Mouse (Mus musculus) lung, adult 2 months (tissue): ENCODE measurements around the gene Tmod4. TPM values are rescaled to one million over a fixed set of nuclear protein-coding genes. Genes with fewer than 3 reads are reported as not detected.
"Not testable (repeated sequence)": the region's sequence is repeated elsewhere in the genome, so short reads cannot be mapped to it uniquely, and the experiment has no call there.

Source experiments
- DNase-seq: peaks from one replicate; pipeline ENCODE4 v3.0.0; 2022
- H3K4me1 ChIP-seq: fragments of 200-500 bp; 2 replicates; pipeline ENCODE4 v1.6.1; 2011; ENCODE audit warnings: low read length; ENCODE audit not compliant: control insufficient read depth, insufficient read depth
- H3K4me3 ChIP-seq: fragments of 200-500 bp; replicated peaks from 2 replicates; pipeline ENCODE3; 2011; ENCODE audit warnings: low read depth, mild to moderate bottlenecking, control low read depth, low read length; ENCODE audit errors: extremely low read depth
- CTCF ChIP-seq: fragments of 200-500 bp; IDR thresholded peaks from 2 replicates; pipeline ENCODE4 v1.5.1; 2011; ENCODE audit warnings: mild to moderate bottlenecking, low read length, control low read depth; ENCODE audit not compliant: insufficient read depth
- POLR2A ChIP-seq: fragments of 200-500 bp; IDR thresholded peaks from 2 replicates; pipeline ENCODE4 v1.6.1; 2011; ENCODE audit warnings: low read depth, mild to moderate bottlenecking, control low read depth, low read length, borderline replicate concordance; ENCODE audit errors: extremely low read depth
- WGBS: fragments of 180-500 bp; shearing (Covaris S2); methylation state at CpG from one replicate; pipeline ENCODE4 v1.1.7; 2018; 5-methylcytosine and 5-hydroxymethylcytosine counted together
- polyA plus RNA-seq: library from polyadenylated mRNA; depleted of rRNA; stranded (reverse); fragments of >200 nt; gene quantifications from 2 replicates; pipeline ENCODE4 v1.2.3, GENCODE M21; 2012; rRNA removed

Tmod4 gene
- polyA plus RNA-seq = 1.5 and 3.5 TPM in 2 replicates

DNA sequence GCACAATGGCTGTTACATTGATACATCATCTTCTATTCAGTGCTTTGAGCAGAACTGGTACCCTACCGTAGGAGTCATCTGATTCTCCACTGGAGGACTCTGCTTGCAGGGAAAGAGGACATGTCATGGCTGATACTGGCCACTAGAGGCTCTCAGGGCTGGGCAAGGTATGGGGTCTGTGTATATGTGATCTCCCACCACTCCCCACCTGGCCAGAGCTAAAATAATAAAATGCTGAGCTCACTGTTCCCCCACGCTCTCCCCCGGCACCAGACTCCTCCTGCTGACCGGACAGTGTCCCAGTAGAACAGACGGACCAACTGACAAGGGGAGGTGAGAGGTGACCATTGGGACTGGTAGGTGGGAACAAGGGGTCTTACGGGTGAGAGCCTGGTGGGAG lies at the start of gene Tmod4:
Gene Tmod4, plus strand, starts transcription at position 231 of the 400 bp plus-strand sequence.
- Histone ChIP-seq H3K4me3 (no peak within 1 kb of the TSS), H3K4me1 (peaks cover 5% of the 10 kb centered on the region)
- no peak for DNase-seq
- 52% methylated on average over 6 of the region's 6 CpGs for WGBS
- TF ChIP-seq CTCF (peak; percentile 61), POLR2A (no peak)

DNA sequence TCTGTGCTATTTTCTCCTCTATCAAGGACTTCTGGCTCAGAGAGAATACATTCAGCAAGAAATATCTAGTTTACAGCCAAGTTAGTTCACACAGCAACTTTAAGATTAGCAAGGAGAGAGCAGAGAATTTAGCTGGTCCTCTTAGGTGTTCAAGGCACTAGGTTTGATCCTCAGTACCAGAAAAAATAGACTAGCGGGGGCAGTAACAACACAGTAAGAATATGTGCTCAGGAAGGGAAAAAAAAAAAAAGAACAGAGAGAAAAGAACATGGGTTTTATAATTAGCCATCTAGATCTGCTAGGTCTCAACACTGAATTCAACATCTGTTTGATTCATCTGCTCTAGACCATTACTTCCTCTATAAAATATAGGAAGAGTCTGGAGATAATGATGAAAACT lies 36.2 kb upstream of the Tmod4 start:
- no peaks in the 10 kb centered on the region for H3K4me1 ChIP-seq
- no peak overlapping the region for H3K4me3 ChIP-seq
- no peak for DNase-seq
- no peak for TF ChIP-seq POLR2A
- no peak for TF ChIP-seq CTCF
- WGBS = 97% methylated on average over 1 of the region's 1 CpGs

DNA sequence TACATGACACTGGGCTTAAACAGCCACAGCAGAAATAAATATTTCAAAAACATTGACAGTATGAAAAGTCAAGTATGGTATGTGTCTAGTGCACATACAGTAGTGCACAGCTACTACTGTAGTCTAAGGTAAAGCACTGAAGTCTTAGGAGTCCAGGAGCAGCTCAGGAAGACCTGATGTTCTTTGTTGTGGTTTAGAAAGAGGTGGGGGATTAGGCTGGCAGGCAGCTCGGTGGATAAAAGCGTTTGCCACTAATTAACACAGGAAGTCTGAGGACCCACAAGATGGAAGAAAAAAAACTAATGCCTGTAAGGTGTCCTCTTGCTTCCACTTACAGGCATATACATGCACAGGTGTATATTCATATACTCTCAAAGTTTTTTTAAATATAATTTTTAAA lies 23.4 kb upstream of the Tmod4 start:
- no peak for DNase-seq
- no peak overlapping the region for H3K4me3 ChIP-seq
- peaks cover 4% of the 10 kb centered on the region; the same call in 1 of the 2 replicates for H3K4me1 ChIP-seq
- TF ChIP-seq CTCF (no peak), POLR2A (no peak)
- whole genome bisulfite sequencing = 22% methylated on average over 2 of the region's 2 CpGs

DNA sequence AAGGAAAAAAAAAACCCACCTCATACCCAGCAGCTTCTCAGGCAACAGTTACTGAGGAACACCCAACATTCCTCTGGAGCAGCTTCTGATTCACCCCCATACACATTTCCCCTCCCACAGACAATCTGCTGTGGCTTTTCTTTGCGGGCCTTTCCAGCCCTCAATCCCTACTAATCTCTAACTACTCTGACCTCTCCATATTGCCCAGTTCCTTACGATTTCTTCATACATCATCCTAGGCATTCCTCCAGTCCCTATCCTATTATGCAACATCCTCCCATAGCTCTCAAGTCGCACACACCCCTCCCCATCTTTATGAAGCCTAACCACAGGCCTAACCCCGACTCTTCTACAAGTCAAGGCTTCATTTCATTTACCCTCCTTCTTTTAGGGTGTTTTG lies 19.2 kb upstream of the Tmod4 start:
- 10% methylated on average over 4 of the region's 4 CpGs for WGBS
- DNase-seq = no peak
- peaks cover 4% of the 10 kb centered on the region; the same call in 1 of the 2 replicates for H3K4me1 ChIP-seq
- no peak for TF ChIP-seq POLR2A
- TF ChIP-seq CTCF = no peak
- H3K4me3 ChIP-seq = no peak overlapping the region

DNA sequence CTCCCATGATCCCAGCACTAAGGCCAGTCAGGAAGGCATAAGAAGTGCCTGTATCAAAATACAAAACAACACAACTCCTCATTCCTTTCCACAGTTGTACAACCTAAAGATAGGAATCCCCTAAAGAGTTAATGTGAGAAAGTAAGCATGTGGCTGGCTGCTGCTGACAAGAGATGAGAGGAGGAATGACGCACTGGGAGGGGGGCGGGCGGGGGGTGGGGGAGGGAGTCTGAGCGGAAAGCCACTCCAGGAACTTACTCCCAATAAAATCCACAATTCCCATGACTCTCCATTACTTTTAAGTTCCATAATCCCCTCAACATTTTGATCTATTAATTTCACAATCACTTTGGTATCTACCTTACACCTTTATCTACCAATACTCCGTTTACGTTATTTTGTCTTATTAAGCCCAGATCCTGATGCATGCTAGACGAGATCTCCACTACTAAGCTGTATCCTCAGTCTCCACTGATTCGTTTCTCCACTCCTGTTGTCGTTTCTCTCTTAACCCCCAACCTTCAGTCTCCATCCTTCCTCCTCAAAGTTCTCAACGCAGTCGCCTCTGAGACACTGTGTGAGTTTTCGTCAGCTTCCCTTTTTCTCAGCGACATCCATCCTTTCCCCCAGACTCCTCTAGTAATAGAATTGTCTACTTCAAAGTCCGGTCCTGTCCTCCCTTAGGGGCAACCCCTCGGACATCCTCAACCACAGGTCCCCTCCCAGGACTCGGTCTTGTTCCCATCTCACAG lies 18.5 kb upstream of the Tmod4 start:
- TF ChIP-seq CTCF (no peak), POLR2A (no peak)
- WGBS = 1% methylated on average over 15 of the region's 16 CpGs
- no peak for DNase-seq
- peak overlapping the region; percentile 87 for H3K4me3 ChIP-seq
- peaks cover 4% of the 10 kb centered on the region; the same call in 1 of the 2 replicates for H3K4me1 ChIP-seq

DNA sequence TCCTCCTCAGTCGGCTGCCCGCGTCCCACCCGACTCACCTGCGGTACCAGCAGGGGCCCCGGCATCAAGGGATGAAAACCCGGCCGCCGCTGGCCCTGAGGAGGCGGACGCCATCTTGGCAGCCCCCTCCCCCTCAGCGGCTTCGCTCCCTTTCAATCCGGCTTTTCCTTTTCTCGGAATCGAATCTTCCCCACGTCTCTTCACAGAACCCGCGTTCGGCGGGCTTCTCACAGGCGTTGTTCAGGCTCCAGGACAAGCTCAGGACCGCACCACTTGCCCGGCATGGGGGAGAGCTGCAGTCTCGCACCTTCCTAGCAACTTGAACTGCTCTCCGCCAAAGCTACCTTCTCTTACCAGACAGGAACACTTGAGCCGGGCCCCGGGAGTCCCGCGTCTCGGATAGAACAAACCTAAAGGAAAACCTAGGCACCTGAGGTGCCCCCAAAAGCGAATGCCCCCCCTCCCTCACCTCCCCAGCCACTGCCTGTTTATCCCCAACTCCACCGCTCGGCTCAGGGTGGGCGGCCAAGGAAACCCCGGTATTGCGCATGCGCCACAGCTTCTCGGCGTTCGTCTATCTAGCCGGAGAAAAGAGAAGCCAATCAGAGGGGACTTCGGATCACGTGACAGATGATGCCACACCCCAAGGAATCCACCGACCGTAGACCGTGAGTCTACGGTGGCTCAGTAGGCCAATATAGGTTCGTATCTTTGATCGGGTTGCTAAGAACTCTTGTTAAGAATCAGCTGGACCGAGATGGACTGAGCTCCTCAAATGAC lies 17.7 kb upstream of the Tmod4 start, which contains the start of gene Pip5k1a:
Gene Pip5k1a, minus strand, starts transcription at position 593 of the 780 bp plus-strand sequence.
- H3K4me3 ChIP-seq = peak within 1 kb of the TSS; percentile 87
- under 1% methylated on average over 51 of the region's 51 CpGs for WGBS
- peaks cover 4% of the 10 kb centered on the region; the same call in 1 of the 2 replicates for H3K4me1 ChIP-seq
- TF ChIP-seq CTCF (no peak), POLR2A (peak; percentile 70; the same call in 1 of the 2 replicates)
- peak; percentile 89 for DNase-seq

DNA sequence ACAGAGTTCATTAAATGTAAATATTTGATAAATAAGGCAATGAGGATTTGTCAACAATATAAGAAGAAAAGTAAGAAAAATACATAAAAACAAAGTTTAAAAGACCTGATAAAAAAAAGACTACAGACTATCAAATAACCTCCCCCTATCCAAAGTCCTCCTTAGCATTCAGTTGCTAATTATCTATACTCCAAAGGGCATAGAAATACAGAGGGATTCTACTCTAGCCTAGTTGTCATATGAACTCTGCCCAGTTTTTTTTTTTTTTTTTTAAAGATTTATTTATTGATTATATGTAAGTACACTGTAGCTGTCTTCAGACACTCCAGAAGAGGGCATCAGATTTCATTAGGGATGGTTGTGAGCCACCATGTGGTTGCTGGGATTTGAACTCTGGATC lies 17.0 kb upstream of the Tmod4 start:
- DNase-seq, H3K4me1 ChIP-seq, H3K4me3 ChIP-seq: not testable (repeated sequence)

DNA sequence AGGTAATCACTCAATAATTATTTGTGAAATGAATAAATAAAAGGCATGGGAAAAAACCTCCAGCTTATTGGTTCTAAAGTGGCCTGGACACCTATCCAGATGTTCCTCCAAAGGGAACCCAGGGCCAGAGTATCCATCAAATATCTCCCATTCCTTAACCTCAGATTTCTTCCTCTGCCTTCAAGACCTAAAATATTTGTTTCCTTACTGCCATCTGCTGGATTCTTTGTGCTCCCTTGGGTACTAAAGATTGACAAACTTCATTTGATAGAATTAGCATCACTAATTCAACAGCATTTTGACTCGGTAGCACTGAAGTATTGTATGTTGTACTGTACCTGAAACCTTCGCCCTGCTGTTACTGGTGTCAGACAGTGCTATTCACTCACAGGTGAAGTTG lies 16.4 kb upstream of the Tmod4 start:
- Histone ChIP-seq H3K4me1 (peaks cover 4% of the 10 kb centered on the region; the same call in 1 of the 2 replicates), H3K4me3 (no peak overlapping the region)
- no peak for DNase-seq
- TF ChIP-seq POLR2A (no peak), CTCF (0 out of 2 replicates have a peak, but pooled peaks have one; percentile 3)
- 52% methylated on average over 2 of the region's 2 CpGs for WGBS

DNA sequence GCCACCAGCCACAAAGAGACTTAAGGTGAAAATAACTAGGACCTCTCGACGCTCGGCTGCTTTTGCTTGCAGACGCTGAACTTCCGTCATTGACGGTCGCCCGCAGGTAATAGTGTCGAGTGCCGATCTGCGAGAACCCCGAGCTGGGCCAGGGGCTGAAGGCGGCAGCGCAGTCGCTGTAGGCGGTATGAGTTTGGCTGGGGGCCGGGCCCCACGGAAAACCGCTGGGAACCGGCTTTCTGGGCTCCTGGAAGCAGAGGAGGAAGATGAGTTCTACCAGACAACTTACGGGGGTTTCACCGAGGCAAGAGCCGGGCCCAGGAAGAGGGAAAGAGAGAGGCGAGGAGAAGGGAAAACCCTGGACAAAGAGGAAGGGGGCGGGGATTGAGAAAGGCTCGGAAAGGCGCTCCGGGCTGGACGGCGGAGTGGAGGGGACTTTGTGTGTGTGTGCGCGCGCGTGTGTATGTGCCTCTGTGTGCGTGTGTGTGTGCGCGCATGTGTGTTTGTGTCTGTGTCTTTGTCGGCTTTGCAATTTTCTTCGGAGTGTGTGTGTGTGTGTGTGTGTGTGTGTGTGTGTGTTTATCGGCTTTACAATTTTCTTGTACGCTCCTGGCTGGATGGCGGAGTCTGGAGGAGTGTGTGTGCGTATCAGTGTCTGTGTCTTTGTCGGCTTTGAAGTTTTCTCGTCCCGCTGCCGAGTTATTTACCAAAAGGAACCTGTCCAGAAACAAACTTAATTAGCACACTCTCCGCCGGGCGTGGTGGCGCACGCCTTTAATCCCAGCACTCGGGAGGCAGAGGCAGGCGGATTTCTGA lies 13.2 kb upstream of the Tmod4 start, which contains the start of gene Vps72:
Gene Vps72, plus strand, starts transcription at position 112 of the 816 bp plus-strand sequence.
- H3K4me3 ChIP-seq = peak within 1 kb of the TSS; percentile 100
- peak; percentile 91 for DNase-seq
- under 1% methylated on average over 54 of the region's 54 CpGs for WGBS
- no peaks in the 10 kb centered on the region for H3K4me1 ChIP-seq
- TF ChIP-seq CTCF (no peak), POLR2A (peak; percentile 76; the same call in 1 of the 2 replicates)
